Mouse (Mus musculus): ENCODE data around the gene Nudt7. TPM values are rescaled to one million over a fixed set of nuclear protein-coding genes. Genes with fewer than 3 reads are reported as not detected.
A peak's percentile ranks its signal among the peaks of the same experiment; 100 is the strongest.

The Nudt7 gene
- polyA plus RNA-seq, 1 experiment = 4.9 TPM

DNA sequence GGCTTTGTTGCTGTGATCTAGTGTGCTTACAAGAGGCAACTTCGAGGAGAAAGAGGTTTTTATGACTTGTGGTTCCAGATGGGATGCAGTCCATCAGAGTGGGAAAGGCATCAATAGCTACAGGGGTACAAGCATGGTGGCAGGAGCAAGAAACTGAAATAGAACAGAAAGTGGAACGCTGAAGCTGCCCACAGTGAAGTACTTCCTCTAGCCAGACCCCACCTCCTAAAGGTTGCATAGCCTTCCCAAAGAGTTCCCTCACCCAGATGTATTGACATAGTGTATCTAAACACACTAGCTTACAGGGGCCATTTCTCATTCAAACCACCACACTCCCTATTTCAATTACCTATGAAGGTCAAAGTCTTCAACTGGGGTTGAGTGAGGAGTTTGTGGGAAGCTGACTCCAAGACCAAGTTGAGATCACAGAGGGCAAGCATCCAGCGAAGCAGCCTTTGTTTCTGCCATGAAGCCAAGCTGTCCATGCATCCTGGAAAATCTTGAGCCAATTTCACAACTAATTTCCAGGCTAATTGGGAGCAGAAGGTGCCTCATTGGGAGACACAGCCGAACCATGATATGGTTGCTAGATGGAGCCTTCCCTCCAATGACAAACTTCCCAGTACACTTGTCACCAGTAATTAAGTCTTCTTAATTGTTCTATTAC is 9.1 kb upstream of the Nudt7 start:
- Histone ChIP-seq H3K36me3 (ENCODE audit: control insufficient read depth, insufficient read depth, low read length) (no peaks in the 10 kb centered on the region), H3K4me3 (ENCODE audit: low read depth, low read length) (no peak overlapping the region), H3K27me3 (ENCODE audit: control insufficient read depth, insufficient read depth, low read length) (no peaks in the 10 kb centered on the region), H3K27ac (ENCODE audit: insufficient read depth, low read depth, low read length) (no peak overlapping the region), H3K4me1 (ENCODE audit: control insufficient read depth, insufficient read depth, insufficient read length, low read length) (no peaks in the 10 kb centered on the region)
- TF ChIP-seq CTCF (IDR thresholded peaks at IDR 0.05; ENCODE audit: extremely low read depth, insufficient read length, insufficient replicate concordance, low read depth, low read length) (no peak), POLR2A (IDR thresholded peaks at IDR 0.05; ENCODE audit: low read depth, low read length) (no peak)
- 67% methylated on average over 4 of the region's 4 CpGs for WGBS

DNA sequence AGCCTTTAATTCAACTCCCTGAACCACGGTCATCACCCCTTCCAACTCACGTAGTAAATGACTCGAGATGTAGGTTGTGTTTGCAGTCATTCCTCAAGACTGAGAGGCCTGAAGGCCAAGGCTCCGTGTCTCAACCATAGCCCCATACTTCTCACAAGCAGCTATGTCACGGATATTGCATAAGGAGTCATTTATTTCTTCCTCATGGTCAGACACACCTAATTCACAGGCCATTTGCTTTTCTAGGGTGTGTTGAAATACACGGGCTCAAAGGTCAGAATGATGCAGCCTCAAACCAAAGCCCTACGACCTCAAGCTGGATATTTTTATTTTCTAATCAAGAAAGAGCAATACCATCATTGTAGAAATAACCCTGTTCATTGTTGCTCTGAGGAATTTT is 2.5 kb upstream of the Nudt7 start:
- 34% methylated on average over 7 of the region's 7 CpGs for WGBS
- no peaks in the 10 kb centered on the region for H3K36me3 ChIP-seq (ENCODE audit: control insufficient read depth, insufficient read depth, low read length)
- no peak for TF ChIP-seq POLR2A (IDR thresholded peaks at IDR 0.05; ENCODE audit: low read depth, low read length)
- TF ChIP-seq CTCF (IDR thresholded peaks at IDR 0.05; ENCODE audit: extremely low read depth, insufficient read length, insufficient replicate concordance, low read depth, low read length) = no peak
- no peak overlapping the region for H3K4me3 ChIP-seq (ENCODE audit: low read depth, low read length)
- peaks cover 19% of the 10 kb centered on the region; the same call in 1 of the 2 replicates for H3K4me1 ChIP-seq (ENCODE audit: control insufficient read depth, insufficient read depth, insufficient read length, low read length)
- no peaks in the 10 kb centered on the region for H3K27me3 ChIP-seq (ENCODE audit: control insufficient read depth, insufficient read depth, low read length)
- H3K27ac ChIP-seq (ENCODE audit: insufficient read depth, low read depth, low read length) = peak overlapping the region; percentile 72

- no peak for TF ChIP-seq CTCF (IDR thresholded peaks at IDR 0.05; ENCODE audit: extremely low read depth, insufficient read length, insufficient replicate concordance, low read depth, low read length)
- no peak for TF ChIP-seq POLR2A (IDR thresholded peaks at IDR 0.05; ENCODE audit: low read depth, low read length)
- Histone ChIP-seq H3K27ac (ENCODE audit: insufficient read depth, low read depth, low read length) (peak overlapping the region; percentile 72), H3K4me1 (ENCODE audit: control insufficient read depth, insufficient read depth, insufficient read length, low read length) (peaks cover 19% of the 10 kb centered on the region; the same call in 1 of the 2 replicates), H3K27me3 (ENCODE audit: control insufficient read depth, insufficient read depth, low read length) (no peaks in the 10 kb centered on the region), H3K4me3 (ENCODE audit: low read depth, low read length) (no peak overlapping the region), H3K36me3 (ENCODE audit: control insufficient read depth, insufficient read depth, low read length) (0 out of 2 replicates have a peak, but pooled peaks cover 1% of the 10 kb centered on the region)
- WGBS = 56% methylated on average over 4 of the region's 4 CpGs
Observed at GRCm38 (mm10) chr8:114131421-114131820, 1.9 kb upstream of the Nudt7 start.

DNA sequence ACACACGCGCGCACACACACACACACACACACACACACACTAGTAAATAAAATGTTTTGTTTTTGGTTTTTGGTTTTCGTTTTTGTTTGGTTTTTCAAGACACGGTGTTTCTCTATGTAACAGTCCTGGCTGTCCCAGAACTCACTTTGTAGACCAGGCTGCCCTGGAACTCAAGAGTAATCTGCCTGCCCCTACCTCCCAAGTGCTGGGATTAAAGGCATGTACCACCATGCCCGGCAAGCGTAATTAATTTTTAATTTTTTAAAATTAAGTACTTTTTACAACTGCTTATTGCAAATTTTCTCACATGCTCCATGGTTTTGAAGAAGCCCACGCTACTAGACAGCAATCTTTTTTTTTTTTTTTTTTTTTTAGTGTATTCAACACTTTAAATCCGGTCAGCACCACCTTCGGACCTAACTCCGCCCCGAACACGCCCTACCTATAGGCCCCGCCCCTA is 277 bp upstream of the Nudt7 start:
- no peak overlapping the region for H3K4me3 ChIP-seq (ENCODE audit: low read depth, low read length)
- TF ChIP-seq CTCF (IDR thresholded peaks at IDR 0.05; ENCODE audit: extremely low read depth, insufficient read length, insufficient replicate concordance, low read depth, low read length) (no peak), POLR2A (IDR thresholded peaks at IDR 0.05; ENCODE audit: low read depth, low read length) (no peak)
- WGBS = 27% methylated on average over 14 of the region's 14 CpGs
- H3K27ac ChIP-seq (ENCODE audit: insufficient read depth, low read depth, low read length) = no peak overlapping the region
- no peaks in the 10 kb centered on the region for H3K27me3 ChIP-seq (ENCODE audit: control insufficient read depth, insufficient read depth, low read length)
- H3K36me3 ChIP-seq (ENCODE audit: control insufficient read depth, insufficient read depth, low read length) = peaks cover 3% of the 10 kb centered on the region; the same call in 1 of the 2 replicates
- peaks cover 24% of the 10 kb centered on the region; the same call in 1 of the 2 replicates for H3K4me1 ChIP-seq (ENCODE audit: control insufficient read depth, insufficient read depth, insufficient read length, low read length)

- WGBS = 81% methylated on average over 1 of the region's 1 CpGs
- Histone ChIP-seq H3K27me3 (ENCODE audit: control insufficient read depth, insufficient read depth, low read length) (no peaks in the 10 kb centered on the region), H3K4me3 (ENCODE audit: low read depth, low read length) (no peak overlapping the region), H3K36me3 (ENCODE audit: control insufficient read depth, insufficient read depth, low read length) (peaks cover 3% of the 10 kb centered on the region; the same call in 1 of the 2 replicates), H3K4me1 (ENCODE audit: control insufficient read depth, insufficient read depth, insufficient read length, low read length) (peaks cover 16% of the 10 kb centered on the region; the same call in 1 of the 2 replicates), H3K27ac (ENCODE audit: insufficient read depth, low read depth, low read length) (no peak overlapping the region)
- TF ChIP-seq CTCF (IDR thresholded peaks at IDR 0.05; ENCODE audit: extremely low read depth, insufficient read length, insufficient replicate concordance, low read depth, low read length) (no peak), POLR2A (IDR thresholded peaks at IDR 0.05; ENCODE audit: low read depth, low read length) (no peak)
Observed at GRCm38 (mm10) chr8:114136750-114137149, 3.4 kb downstream of the Nudt7 start.

- Histone ChIP-seq H3K4me3 (ENCODE audit: low read depth, low read length) (no peak overlapping the region), H3K27me3 (ENCODE audit: control insufficient read depth, insufficient read depth, low read length) (no peaks in the 10 kb centered on the region), H3K36me3 (ENCODE audit: control insufficient read depth, insufficient read depth, low read length) (peaks cover 3% of the 10 kb centered on the region; the same call in 1 of the 2 replicates), H3K4me1 (ENCODE audit: control insufficient read depth, insufficient read depth, insufficient read length, low read length) (peaks cover 16% of the 10 kb centered on the region; the same call in 1 of the 2 replicates), H3K27ac (ENCODE audit: insufficient read depth, low read depth, low read length) (no peak overlapping the region)
- WGBS = 86% methylated on average over 5 of the region's 5 CpGs
- TF ChIP-seq POLR2A (IDR thresholded peaks at IDR 0.05; ENCODE audit: low read depth, low read length) (no peak), CTCF (IDR thresholded peaks at IDR 0.05; ENCODE audit: extremely low read depth, insufficient read length, insufficient replicate concordance, low read depth, low read length) (no peak)
Observed at GRCm38 (mm10) chr8:114137181-114137580, 3.8 kb downstream of the Nudt7 start.

GRCm38 (mm10) chr8:114140437-114140836 is 7.1 kb downstream of the Nudt7 start:
- no peak overlapping the region for H3K4me3 ChIP-seq (ENCODE audit: low read depth, low read length)
- H3K36me3 ChIP-seq (ENCODE audit: control insufficient read depth, insufficient read depth, low read length) = peaks cover 5% of the 10 kb centered on the region
- peaks cover 16% of the 10 kb centered on the region; the same call in 1 of the 2 replicates for H3K4me1 ChIP-seq (ENCODE audit: control insufficient read depth, insufficient read depth, insufficient read length, low read length)
- TF ChIP-seq POLR2A (IDR thresholded peaks at IDR 0.05; ENCODE audit: low read depth, low read length) = no peak
- no peak for TF ChIP-seq CTCF (IDR thresholded peaks at IDR 0.05; ENCODE audit: extremely low read depth, insufficient read length, insufficient replicate concordance, low read depth, low read length)
- no peak overlapping the region for H3K27ac ChIP-seq (ENCODE audit: insufficient read depth, low read depth, low read length)
- H3K27me3 ChIP-seq (ENCODE audit: control insufficient read depth, insufficient read depth, low read length) = no peaks in the 10 kb centered on the region
- WGBS = 60% methylated on average over 2 of the region's 2 CpGs

Data from small intestine, adult 2 months (tissue).